Mouse (Mus musculus) urinary bladder, postnatal 36 days (tissue): Measurements from ENCODE around the gene Hivep2.

Experiments used
- DNase-seq, 2 experiments: peaks; one replicate each; pipeline ENCODE4 v3.0.0; 2022; ENCODE audit warnings: low spot score in 2 of 2, mixed read lengths in 1 of 2

The Hivep2 gene

DNA sequence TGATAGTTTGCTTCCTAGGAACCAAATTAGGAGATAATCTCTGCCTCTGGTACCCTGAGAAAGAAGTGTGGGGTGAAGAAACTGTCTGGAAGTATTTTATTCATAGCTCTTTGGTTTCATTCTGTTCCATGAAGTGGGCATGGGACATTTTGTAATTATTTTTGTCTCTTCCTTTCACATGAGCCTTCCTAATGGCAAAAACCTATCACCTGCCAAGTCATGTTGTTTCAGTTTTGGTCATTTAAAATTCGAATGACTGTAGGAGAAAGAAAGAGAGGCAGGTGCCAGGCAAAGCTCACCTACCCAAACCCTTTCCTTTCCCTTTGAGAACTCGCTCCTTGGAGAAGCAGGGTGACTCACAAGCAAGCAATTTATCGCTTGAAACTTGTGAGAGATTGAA, 53.3 kb downstream of the Hivep2 start:
- no peak for DNase-seq

DNA sequence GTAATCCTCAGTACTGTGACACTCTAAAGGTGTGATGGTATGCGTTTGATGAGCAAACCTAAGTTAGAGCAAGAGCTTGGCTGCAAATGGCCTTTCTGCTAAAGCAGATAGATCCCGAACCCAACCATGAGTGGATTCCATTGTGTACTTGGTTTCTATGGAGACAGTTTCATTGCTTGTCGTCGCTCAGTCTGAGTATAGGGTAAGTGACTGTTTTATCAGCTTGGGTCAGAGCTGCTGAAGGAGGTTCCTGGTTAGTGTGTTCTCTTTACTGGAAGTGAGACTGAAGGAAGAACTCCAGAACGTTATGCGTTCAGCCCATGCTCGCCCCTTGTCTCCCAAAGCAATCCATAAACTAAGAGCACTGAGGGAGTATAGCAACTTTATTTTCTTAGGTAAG, 54.4 kb downstream of the Hivep2 start:
- DNase-seq = no peak

DNA sequence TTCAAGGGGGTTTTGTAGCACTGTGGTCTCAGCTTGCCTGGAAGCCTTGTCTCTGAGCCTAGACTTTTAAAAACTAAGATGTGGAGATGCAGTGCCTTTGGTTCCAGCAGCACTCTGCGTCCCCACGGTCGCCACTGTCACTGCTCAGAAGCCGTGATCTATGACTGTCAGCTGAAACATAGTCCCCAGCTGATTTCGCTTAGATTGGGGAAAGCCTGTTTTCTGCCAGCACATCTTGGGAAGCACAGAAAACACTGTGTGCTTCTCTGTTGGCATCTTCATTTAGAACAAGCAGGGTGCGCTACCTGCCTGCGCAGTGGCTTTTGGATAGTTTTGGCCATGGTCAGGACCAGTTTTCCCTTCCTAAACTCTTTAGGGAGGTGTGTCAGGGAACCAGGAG, 59.1 kb downstream of the Hivep2 start:
- DNase-seq = no peak

DNA sequence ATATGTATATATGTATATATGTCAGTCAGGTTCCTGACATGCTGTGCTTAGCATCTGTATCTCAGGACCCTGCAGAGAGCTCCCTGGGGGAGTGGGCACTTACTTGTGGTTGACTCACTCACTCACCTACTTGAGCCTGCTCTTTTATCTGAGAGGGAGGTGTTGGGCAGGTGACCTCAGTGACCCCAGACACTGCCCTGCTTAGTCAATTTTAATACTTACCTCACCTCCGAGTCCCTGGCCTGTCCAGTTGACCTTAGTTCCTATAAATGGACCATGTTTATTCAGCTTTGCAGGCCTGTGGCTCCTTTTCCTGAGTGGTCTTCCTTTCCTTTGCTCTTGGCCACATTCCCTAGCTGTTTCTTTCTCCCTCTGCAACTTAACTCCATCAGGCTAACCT, 61.9 kb downstream of the Hivep2 start:
- no peak for DNase-seq

DNA sequence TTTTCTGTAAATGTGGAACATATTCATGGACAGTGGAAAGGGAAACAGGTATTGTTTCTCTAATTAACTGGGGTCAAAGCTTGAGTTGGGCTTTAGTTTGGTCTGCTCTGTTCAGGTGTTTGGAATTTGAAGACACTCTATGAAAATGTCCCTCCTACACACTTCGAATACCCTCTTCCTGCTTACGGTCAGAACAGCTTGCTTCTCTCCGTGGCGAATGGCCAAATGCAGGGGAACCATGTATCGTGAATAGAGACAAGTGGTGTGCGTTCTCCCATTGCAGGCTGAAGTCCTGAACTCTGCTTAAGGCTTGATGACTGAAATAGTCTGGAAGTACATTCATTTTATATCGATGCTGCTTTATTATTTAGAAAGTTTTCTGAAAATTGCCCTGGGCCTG, 63.1 kb downstream of the Hivep2 start:
- no peak for DNase-seq

DNA sequence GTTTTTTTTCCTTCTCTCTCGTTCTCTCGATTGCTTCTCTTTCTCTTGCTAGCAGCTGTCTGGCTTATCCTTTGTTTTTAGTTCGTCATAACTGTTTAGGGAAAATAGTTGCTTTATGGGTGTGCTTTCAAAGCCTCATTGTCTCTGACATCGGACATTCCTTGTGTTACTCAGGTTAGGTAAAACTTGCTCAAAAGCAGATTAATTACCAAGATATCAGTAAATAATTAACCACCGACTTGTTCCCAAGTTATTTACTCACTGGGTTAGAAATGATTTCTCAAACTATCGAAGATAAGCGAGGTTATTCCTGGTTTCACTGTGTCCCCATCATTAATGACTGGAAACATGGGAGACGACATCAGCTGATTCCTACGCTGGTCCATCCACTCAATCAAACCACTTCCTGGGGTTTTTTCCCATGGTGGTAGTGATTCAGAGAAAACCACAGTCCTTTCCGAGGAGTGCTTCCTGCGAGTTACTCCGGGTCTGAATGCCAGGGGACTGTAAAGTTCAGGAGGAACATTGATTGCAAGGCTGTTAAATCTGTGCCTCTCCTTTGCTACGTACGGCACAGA, 64.7 kb downstream of the Hivep2 start:
- DNase-seq = no peak

DNA sequence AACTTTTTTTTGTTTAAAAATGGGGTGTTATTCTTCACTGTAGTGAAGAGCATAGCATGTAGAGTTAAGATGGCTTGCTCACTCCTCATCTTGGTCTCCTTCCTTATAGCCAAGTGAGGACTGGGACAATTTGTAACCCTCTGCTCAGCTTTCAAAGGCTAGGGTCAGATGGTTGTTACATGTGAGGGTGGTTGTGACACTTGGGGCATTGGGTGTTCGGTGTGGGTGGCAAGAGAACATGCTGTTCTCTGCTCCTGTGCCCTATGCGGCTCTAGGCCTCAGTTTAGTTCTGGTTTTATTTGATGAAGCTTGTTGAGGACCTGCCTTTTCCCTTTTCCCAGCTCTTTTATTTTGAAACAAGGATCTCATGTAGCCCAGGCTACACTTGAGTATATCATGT, 66.7 kb downstream of the Hivep2 start:
- no peak for DNase-seq

DNA sequence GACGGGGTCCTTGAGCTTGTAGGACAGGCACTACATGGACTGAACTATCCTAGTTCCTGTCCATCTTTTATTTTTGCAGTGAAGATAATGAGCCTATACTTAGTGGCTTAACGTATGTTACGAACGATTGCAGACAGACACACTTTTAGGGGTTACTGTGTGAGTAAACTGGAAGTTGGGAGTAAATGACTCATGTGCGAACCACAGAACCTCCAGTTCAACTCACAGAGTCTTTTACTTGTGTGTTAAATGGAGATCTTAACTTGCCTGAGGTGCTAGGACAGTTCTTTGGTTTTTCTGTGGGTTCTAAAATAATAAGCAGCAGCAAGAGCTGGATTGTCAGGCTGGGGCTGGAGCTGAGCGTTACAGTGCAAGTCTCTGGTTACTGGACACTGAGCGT, 68.2 kb downstream of the Hivep2 start:
- no peak for DNase-seq

DNA sequence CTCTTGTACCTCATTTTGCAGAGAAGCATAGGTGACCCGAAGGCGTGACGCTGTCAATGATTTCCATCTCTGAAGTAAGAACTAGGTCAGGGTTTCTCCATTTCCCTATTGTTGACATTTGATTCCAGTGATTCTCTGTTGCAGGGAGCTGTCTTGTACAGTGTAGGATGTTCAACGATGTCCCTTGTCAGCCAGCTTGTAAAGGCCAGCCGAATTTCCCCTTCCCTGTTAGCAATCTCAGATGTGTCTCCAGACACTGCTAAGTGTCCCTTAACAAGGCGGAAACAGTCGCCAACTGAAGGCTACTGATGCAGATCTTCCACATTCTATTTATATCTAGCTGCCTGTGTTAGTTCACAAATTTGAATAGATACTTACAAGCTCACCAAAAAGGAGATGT, 68.9 kb downstream of the Hivep2 start:
- no peak for DNase-seq

DNA sequence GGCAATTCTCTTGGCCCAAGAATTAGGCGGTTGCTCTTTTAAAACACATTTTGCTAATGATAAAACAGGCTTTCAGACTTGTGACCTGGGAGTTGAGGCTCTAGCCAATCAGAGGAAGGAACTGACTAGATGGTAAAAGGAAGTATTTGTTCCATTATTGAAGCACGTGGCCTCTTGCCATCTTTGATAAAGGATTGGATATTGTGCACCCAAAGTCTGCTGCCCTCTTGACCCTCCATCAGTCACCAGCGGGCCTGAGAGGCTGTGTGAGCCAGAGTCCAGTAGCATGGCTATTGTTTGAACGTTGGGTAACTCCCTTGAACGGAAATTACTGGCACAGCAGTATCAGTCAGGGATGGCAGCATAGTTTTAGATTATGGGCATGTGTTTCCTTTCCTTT, 69.7 kb downstream of the Hivep2 start:
- DNase-seq = no peak

DNA sequence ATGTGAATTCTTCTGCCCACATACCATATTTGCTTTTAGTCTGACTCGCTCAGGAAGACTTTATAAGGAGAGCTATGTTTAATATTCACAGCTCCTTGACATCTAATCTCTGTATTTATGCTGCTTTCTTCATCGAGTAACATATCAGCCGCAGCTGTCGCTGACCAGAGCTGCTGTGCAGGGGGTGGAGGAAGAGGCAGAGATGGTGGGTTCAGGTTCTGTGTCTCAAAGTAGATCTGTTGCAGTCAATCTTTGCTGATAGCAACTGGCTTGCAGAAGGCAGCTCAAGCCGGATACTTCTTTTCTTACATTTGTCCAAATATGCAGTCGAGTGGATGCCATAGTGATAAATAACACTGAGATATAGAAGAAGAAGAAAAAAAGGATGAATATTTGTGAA, 70.6 kb downstream of the Hivep2 start:
- DNase-seq = no peak

DNA sequence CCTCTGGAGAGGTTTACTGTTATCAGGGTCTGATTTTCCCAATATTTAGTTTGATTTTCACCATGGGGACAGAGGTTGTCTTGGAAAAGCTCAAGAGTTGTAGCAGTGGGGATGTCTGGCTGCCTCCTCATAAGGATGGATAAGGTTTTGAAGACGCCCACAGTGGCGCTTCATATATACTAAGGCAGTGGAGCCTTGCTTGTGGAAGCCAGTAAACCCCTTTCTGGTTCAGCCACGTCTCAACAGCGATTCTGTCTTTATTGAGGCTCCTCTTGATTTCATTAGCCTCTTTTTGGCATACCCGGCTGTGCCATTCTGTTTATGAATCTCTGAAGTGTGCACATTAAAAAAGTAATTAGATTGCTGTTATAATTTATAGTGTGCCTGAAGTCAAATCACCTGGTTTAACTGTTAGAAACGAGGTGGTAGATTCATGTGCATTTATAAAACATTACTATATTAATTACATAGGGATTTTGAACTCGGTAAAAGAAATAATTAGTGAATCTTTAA, 72.2 kb downstream of the Hivep2 start:
- no peak for DNase-seq

DNA sequence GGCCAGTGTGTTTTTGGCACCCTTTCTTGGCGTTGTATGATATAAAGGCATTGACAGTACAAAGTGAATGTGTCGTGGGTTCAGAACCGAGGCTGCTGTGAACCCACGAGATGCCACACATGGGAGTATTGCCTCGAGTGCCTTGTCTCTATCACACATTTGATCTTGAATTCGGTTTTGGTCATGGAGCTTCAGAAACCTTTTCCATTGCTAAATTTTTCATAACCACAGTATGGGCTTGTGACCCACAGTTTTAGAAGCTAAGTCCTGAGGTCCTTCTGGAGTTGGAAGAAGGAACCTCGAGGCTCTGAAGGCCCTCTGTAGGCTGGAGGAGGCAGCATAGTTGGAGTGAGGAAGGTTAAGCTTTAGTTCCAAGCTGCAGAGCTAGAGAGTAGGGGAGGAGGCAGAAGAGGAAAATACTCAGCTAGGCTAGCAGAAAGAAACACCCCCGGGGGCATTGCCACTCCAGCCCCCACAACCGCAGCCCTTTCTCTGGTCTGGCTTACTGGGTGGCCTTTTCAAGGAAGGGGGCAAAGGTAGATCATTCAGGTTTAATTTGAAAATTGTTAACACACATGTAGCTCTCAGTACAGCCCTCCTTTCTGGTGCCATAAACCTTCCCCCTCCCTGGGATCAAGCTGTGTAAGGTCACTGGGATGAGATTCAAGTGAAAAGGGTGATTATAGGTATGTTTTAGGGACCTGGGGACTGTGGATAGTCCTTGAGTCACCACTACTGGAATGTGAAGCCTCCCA, 75.0 kb downstream of the Hivep2 start:
- DNase-seq = no peak

DNA sequence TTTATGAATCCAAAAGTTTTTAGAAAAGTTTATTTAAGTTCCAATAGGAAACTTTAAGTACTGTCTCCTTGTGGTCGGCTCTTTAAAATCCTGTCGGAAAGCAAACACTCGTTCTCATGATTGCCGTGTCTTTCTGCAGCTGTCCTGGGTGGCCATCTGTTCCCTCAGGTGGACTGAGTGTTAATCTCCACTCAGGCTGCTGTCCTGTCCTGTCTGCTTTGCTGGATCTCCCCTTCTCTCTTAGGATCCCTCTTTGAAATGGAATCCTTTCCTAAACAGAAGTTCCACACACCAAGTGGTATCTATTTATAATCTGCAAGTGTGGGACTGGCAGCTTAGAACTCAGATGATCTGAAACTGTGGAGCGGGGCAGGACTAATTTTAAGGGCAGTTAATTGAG, 75.7 kb downstream of the Hivep2 start:
- DNase-seq = no peak

DNA sequence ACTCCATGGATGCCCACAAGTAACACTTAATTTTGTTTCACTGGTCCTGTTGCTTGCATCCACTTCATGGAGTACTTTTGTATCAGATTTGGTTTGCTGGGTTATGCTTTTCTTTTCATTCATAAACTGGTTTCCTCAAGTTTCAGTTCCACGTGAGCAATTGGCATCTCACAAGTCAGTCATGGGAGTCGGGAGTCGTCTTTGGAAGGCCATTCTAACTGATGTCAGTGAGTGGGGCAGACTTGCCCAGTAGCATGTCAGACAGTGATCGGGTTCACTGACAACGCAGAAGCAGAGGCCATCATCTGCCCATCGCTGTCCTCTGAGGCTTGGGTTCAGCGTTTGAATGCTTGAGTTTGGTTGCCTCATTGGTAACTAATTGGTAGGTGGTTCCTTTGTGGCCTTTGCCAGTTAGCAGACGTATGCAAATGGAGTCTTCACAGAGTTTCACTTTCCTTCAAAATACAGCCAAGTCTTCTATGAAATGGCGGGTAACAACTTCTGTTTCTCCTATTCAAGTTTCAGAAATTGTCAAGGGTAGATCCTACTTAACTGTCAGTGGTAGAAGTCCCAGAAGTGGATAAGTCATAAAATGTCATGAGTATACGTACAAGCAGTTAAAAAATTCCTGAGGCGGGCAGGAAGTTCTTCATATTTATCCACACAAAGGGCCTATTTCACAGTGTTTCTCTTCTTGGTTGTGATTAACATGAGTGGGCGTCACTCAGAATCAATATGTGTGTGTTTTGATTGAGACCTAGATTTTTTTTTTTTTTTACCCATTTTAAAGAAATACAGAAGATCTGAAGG, 76.9 kb downstream of the Hivep2 start:
- DNase-seq = no peak

DNA sequence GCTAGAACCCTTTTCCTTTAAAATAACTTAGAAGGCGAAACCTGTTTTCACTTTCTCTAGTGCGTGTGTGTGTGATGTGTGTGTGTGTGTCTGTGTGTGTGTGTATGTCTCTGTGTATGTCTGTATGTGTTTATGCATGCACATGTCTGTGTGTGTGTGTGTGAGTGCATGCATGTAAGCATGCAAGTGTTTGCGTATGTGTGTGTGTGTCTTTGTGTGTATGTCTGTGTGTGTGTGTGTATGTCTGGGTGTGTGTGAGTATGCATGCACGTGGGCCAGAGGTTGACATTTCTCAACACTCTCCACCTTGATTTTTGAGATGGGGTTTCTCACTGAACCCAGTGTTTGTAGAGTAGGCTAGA, 77.5 kb downstream of the Hivep2 start:
- DNase-seq = no peak

DNA sequence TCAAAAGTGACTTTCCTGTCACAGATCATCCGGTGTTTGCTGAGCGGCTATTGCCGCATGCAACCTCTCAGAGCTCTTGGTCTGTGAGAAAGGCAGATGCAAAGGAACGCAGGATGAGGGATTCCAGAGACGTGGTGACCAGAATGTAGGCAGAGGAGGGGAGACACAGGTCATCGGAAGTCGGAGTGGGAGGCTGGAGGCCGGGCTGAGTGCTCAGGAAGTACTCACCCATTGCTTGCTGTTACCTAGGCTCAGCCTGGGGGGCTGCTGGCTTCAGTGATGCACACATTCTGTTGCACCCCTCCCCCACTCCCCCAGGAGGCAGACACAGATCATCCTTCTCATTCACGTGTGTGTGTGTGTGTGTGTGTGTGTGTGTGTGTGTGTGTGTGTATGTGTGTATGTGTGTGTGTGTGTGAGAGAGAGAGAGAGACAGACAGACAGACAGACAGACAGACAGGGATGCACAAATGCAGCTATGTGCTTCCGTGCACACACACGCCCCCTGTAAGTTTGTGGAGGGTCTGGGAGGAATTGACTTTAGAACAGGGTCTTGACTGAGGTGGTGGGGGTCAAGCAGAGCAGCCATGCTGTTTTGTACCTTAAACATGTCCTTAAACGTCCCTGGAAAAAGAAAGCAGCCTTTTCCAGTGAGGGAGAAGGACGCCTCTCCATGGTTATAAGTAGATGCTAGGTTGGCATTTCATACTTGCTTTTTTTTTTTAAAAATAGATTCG, 78.3 kb downstream of the Hivep2 start:
- DNase-seq = no peak

DNA sequence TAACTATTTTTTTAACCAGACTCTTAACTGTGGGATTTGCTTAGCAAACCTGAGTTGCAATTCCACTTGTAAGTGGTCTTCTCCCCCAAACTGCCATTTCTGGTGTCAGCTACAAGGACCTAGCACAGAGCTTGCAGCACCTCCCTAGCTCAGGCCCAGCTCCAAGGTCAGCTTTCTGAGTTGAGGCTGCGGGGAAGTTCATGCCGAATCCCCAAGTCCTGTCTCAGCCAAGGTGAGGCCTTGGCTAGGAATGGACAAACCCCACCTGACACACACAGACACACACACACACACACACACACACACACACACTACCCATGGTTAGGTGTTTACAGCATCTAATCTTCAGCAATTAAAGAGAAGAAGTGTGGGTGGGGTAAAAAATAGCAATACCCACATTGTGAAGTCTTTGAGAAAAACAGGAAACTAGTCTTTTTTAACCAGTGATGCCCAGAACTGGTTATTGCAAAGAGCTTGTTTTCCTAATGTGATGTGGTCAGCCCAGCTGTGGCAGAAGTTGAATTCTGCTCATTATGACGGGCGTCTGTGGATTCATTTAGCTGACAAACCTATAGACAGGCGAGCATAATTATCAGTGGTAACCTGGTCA, 79.0 kb downstream of the Hivep2 start:
- no peak for DNase-seq

DNA sequence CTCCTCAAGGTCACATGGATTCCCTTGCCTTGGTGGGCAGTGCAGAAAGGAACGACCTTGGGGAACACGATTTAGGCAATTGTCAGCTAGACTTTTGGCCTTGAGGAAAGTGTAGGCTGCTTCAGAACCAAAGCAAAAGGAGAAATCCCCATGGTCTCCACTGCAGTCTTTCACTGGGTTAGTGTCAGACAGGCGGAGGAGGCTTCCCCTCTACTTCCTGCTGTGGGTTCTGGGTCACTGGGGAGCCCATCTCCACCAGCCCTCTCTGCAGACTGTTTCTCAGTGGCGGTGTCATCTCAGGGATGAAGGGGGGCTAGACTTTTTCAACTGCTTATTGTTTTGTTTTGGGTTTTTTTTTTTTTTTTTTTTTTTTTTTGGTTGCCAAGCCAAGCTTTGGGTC, 79.9 kb downstream of the Hivep2 start:
- no peak for DNase-seq

DNA sequence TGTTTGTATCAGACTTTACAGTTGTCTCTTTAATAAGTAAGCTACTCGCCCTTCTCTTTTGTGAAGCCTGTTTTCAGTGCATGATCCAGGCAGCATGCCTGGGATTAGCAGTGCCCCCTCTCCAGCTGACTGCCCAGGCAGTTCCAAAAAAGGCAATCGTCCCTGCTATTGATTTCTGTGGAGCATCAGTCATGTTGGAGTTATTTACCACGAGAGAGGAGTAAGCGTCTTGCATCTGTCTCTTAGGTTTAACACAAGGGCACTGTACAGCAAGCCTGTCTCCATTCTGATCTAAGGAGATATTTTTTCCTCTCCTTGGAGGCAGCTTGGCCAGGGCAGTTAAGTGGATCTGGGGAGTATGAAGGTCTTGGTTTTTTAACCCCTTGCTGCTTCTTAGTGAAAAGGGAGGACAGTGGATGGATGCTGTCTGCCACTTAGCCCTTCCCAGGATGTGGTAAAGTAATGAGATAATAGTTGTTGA, 80.3 kb downstream of the Hivep2 start:
- DNase-seq = no peak

DNA sequence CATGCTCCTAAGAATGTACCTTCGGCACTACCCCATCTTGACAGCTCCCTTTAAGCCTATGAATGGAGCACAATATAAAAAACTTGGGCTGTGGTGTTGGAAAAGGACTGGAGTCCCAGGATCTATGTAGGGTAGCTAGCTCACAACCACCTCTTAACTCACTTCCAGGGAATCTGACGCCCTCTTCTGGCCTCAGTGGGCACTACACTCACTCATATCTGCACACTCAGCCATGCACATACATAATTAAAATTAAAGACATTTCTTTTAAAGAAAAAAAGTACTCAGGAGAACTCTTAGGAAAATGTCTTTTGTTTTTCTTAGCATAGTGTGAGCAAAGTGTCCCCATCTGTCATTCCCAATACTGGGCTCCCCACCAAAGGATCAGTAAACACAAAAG, 81.1 kb downstream of the Hivep2 start:
- DNase-seq = no peak

DNA sequence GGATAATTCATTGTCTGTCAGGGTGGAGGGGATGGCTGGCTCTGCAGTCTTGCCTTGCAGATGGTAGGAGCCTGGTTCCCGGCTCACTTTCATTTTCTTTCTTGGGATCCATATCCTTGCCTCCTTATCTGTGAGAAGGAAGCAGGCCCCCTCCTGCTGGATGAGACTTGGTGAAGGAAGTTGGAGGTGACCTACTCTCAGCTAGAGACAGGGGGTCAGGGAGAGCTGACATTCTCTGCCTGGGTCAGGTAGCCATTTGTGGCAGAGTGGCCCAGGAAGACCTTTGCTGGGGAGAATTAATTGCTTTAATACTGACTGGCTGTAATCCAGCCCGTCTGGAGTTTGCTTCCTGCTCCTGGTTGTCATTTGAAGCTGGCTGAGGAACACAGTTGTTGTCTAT, 81.8 kb downstream of the Hivep2 start:
- DNase-seq = no peak
